Mouse (Mus musculus): Measurements from ENCODE around the gene Daxx.
"Not testable (repeated sequence)": the region's sequence is repeated elsewhere in the genome, so short reads cannot be mapped to it uniquely, and the experiment has no call there.

Daxx gene

GRCm38 (mm10) chr17:33903911-33904651 is 5.1 kb upstream of the Daxx start:
- DNase-seq = not testable (repeated sequence)

GRCm38 (mm10) chr17:33904835-33905234 is 4.4 kb upstream of the Daxx start, which contains the start of gene Platr17:
Platr17 (plus strand) TSS chr17:33905135.
- not testable (repeated sequence) for DNase-seq

- DNase-seq = peak; percentile 59
Measured at GRCm38 (mm10) chr17:33908331-33909076, 710 bp upstream of the Daxx start.

GRCm38 (mm10) chr17:33909869-33910250 is 646 bp downstream of the Daxx start:
- peak; percentile 60 for DNase-seq

- DNase-seq = no peak
Measured at GRCm38 (mm10) chr17:33910346-33911051, 1.3 kb downstream of the Daxx start.

GRCm38 (mm10) chr17:33911052-33911812 is 2.0 kb downstream of the Daxx start:
- no peak for DNase-seq

GRCm38 (mm10) chr17:33911813-33912414 is 2.7 kb downstream of the Daxx start:
- DNase-seq = no peak

GRCm38 (mm10) chr17:33913264-33913663 is 4.0 kb downstream of the Daxx start:
- DNase-seq = no peak

- DNase-seq = no peak
Measured at GRCm38 (mm10) chr17:33913905-33914304, 4.7 kb downstream of the Daxx start.

- DNase-seq = no peak
Measured at GRCm38 (mm10) chr17:33914969-33915391, 5.8 kb downstream of the Daxx start.

- peak; percentile 95 for DNase-seq
Measured at GRCm38 (mm10) chr17:33915671-33916250, 6.5 kb downstream of the Daxx start, which contains the start of the genes Tapbp and Zbtb22. Tapbp (plus strand) TSS chr17:33915899. Zbtb22 (plus strand) TSS chr17:33915904.

GRCm38 (mm10) chr17:33916294-33916693 is 7.1 kb downstream of the Daxx start:
- DNase-seq = peak; percentile 89

GRCm38 (mm10) chr17:33916847-33917655 is 7.8 kb downstream of the Daxx start:
- DNase-seq = peak; percentile 32

GRCm38 (mm10) chr17:33917656-33918292 is 8.6 kb downstream of the Daxx start:
- DNase-seq = peak; percentile 18

GRCm38 (mm10) chr17:33918293-33919203 is 9.3 kb downstream of the Daxx start:
- no peak for DNase-seq

- peak; percentile 79 for DNase-seq
Measured at GRCm38 (mm10) chr17:33919351-33920281, 10.4 kb downstream of the Daxx start.

GRCm38 (mm10) chr17:33920282-33921097 is 11.3 kb downstream of the Daxx start:
- peak; percentile 90 for DNase-seq

Data from thymus, postnatal 14 days (tissue).